Mouse (Mus musculus): ENCODE measurements around the gene Mcrip2. TPM values are rescaled to one million over a fixed set of nuclear protein-coding genes. Genes with fewer than 3 reads are reported as not detected.

Mcrip2 gene
- polyA plus RNA-seq, 1 experiment: 52.1 TPM

GRCm38 (mm10) chr17:25877741-25878610 is 9.4 kb upstream of the Mcrip2 start:
- 97% methylated on average over 32 of the region's 32 CpGs for WGBS
- H3K4me3 ChIP-seq (ENCODE audit: control insufficient read depth, insufficient read depth, low read length): no peak overlapping the region
- DNase-seq: no peak
- no peaks in the 10 kb centered on the region for H3K27me3 ChIP-seq (ENCODE audit: control insufficient read depth, insufficient read depth, low read length)
- TF ChIP-seq CTCF (IDR thresholded peaks at IDR 0.05; ENCODE audit: borderline replicate concordance, control insufficient read depth, extremely low read depth, insufficient read depth, low read length, poor library complexity): no peak
- no peak for TF ChIP-seq POLR2A (IDR thresholded peaks at IDR 0.05; ENCODE audit: control insufficient read depth, extremely low read depth, insufficient read depth, low read length, poor library complexity)
- peaks cover 17% of the 10 kb centered on the region for H3K4me1 ChIP-seq (replicated peaks; ENCODE audit: control insufficient read depth, insufficient read depth, low read length)
- no peaks in the 10 kb centered on the region for H3K36me3 ChIP-seq (ENCODE audit: control insufficient read depth, insufficient read depth, low read length)
- no peak overlapping the region for H3K27ac ChIP-seq (ENCODE audit: control insufficient read depth, insufficient read depth, low read length)

- 94% methylated on average over 3 of the region's 3 CpGs for WGBS
- H3K4me1 ChIP-seq (replicated peaks; ENCODE audit: control insufficient read depth, insufficient read depth, low read length): peaks cover 17% of the 10 kb centered on the region
- no peak overlapping the region for H3K27ac ChIP-seq (ENCODE audit: control insufficient read depth, insufficient read depth, low read length)
- DNase-seq: no peak
- H3K4me3 ChIP-seq (ENCODE audit: control insufficient read depth, insufficient read depth, low read length): no peak overlapping the region
- no peaks in the 10 kb centered on the region for H3K27me3 ChIP-seq (ENCODE audit: control insufficient read depth, insufficient read depth, low read length)
- TF ChIP-seq POLR2A (IDR thresholded peaks at IDR 0.05; ENCODE audit: control insufficient read depth, extremely low read depth, insufficient read depth, low read length, poor library complexity) (no peak), CTCF (IDR thresholded peaks at IDR 0.05; ENCODE audit: borderline replicate concordance, control insufficient read depth, extremely low read depth, insufficient read depth, low read length, poor library complexity) (no peak)
- H3K36me3 ChIP-seq (ENCODE audit: control insufficient read depth, insufficient read depth, low read length): no peaks in the 10 kb centered on the region
Observed at GRCm38 (mm10) chr17:25877025-25877424, 8.5 kb upstream of the Mcrip2 start.

- no peak overlapping the region for H3K27ac ChIP-seq (ENCODE audit: control insufficient read depth, insufficient read depth, low read length)
- TF ChIP-seq POLR2A (IDR thresholded peaks at IDR 0.05; ENCODE audit: control insufficient read depth, extremely low read depth, insufficient read depth, low read length, poor library complexity): no peak
- no peak for TF ChIP-seq CTCF (IDR thresholded peaks at IDR 0.05; ENCODE audit: borderline replicate concordance, control insufficient read depth, extremely low read depth, insufficient read depth, low read length, poor library complexity)
- no peaks in the 10 kb centered on the region for H3K27me3 ChIP-seq (ENCODE audit: control insufficient read depth, insufficient read depth, low read length)
- H3K36me3 ChIP-seq (ENCODE audit: control insufficient read depth, insufficient read depth, low read length): no peaks in the 10 kb centered on the region
- peaks cover 17% of the 10 kb centered on the region for H3K4me1 ChIP-seq (replicated peaks; ENCODE audit: control insufficient read depth, insufficient read depth, low read length)
- no peak overlapping the region for H3K4me3 ChIP-seq (ENCODE audit: control insufficient read depth, insufficient read depth, low read length)
- no peak for DNase-seq
- WGBS: 87% methylated on average over 10 of the region's 10 CpGs
Observed at GRCm38 (mm10) chr17:25876347-25876915, 7.9 kb upstream of the Mcrip2 start.

GRCm38 (mm10) chr17:25875171-25876136 is 6.9 kb upstream of the Mcrip2 start:
- Histone ChIP-seq H3K27ac (ENCODE audit: control insufficient read depth, insufficient read depth, low read length) (peak overlapping the region; percentile 64), H3K4me1 (replicated peaks; ENCODE audit: control insufficient read depth, insufficient read depth, low read length) (peaks cover 17% of the 10 kb centered on the region), H3K27me3 (ENCODE audit: control insufficient read depth, insufficient read depth, low read length) (no peaks in the 10 kb centered on the region), H3K36me3 (ENCODE audit: control insufficient read depth, insufficient read depth, low read length) (no peaks in the 10 kb centered on the region), H3K4me3 (ENCODE audit: control insufficient read depth, insufficient read depth, low read length) (peak overlapping the region; percentile 88)
- DNase-seq: peak; percentile 85
- WGBS: 1% methylated on average over 59 of the region's 59 CpGs
- TF ChIP-seq CTCF (IDR thresholded peaks at IDR 0.05; ENCODE audit: borderline replicate concordance, control insufficient read depth, extremely low read depth, insufficient read depth, low read length, poor library complexity): 0 out of 2 replicates have a peak, but pooled peaks have one; percentile 47
- peak; percentile 50 for TF ChIP-seq POLR2A (IDR thresholded peaks at IDR 0.05; ENCODE audit: control insufficient read depth, extremely low read depth, insufficient read depth, low read length, poor library complexity)

- no peaks in the 10 kb centered on the region for H3K27me3 ChIP-seq (ENCODE audit: control insufficient read depth, insufficient read depth, low read length)
- no peaks in the 10 kb centered on the region for H3K36me3 ChIP-seq (ENCODE audit: control insufficient read depth, insufficient read depth, low read length)
- peak; percentile 93 for DNase-seq
- peak within 1 kb of the TSS; percentile 64 for H3K27ac ChIP-seq (ENCODE audit: control insufficient read depth, insufficient read depth, low read length)
- no peak for TF ChIP-seq CTCF (IDR thresholded peaks at IDR 0.05; ENCODE audit: borderline replicate concordance, control insufficient read depth, extremely low read depth, insufficient read depth, low read length, poor library complexity)
- TF ChIP-seq POLR2A (IDR thresholded peaks at IDR 0.05; ENCODE audit: control insufficient read depth, extremely low read depth, insufficient read depth, low read length, poor library complexity): no peak
- H3K4me1 ChIP-seq (replicated peaks; ENCODE audit: control insufficient read depth, insufficient read depth, low read length): peaks cover 17% of the 10 kb centered on the region
- under 1% methylated on average over 25 of the region's 25 CpGs for WGBS
- H3K4me3 ChIP-seq (ENCODE audit: control insufficient read depth, insufficient read depth, low read length): peak within 1 kb of the TSS; percentile 88
Observed at GRCm38 (mm10) chr17:25874721-25875170, 6.2 kb upstream of the Mcrip2 start, which contains the start of gene Mettl26. TSS of gene Mettl26 (plus strand) at chr17:25875074.
